Mouse (Mus musculus): ENCODE data around the gene Gadd45a.
A peak's percentile ranks its signal among the peaks of the same experiment; 100 is the strongest.
"Not testable (repeated sequence)": the region's sequence is repeated elsewhere in the genome, so short reads cannot be mapped to it uniquely, and the experiment has no call there.

Gadd45a gene

DNA sequence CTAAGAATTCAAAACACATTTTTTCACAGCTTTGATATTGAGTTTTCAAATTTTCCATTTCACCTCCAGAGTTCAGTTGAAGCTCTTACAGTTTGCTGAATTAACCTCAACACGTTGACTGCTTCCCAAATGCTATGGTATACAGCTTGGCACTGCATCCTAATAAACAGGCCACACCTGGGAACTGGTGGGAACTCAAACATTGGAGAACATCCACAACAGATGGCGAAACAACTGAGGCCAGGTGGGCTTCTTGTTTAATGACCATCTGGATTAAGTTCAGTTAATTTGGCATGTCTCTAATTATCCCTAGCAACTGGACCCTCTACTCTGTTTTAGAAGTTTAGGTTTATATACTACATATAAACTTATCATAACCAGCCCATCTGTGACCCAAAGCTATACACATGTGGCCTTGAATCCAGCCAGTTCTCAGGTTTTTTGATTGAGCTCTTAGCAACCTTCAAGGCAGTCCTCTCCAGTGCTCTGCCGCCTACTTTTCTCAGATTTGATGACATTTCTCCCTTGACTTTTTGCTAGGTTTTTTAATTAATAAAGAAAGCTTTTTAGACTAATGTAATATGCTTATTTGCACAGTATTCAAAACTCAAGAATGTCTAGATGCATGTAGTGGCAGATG is 10.9 kb upstream of the Gadd45a start:
- DNase-seq = no peak

DNA sequence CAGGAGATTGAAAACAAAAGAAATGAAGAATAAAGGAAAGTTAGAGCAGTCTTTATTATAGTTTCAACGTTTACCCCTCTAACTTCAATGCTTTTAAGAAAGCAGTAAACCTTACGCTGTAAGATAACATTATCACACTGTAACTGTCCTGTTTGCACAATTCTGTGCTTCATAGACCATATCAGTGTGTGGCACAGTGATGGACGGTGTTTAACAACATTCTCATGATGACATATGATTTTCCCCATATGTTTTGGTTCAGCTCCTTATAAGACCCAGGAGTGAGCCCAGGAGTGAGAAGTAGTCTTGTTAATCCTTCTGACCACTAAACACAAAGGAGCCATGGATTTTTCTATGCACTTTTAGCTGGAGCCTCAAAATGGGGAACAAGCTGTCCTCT is 9.7 kb upstream of the Gadd45a start:
- DNase-seq = no peak

DNA sequence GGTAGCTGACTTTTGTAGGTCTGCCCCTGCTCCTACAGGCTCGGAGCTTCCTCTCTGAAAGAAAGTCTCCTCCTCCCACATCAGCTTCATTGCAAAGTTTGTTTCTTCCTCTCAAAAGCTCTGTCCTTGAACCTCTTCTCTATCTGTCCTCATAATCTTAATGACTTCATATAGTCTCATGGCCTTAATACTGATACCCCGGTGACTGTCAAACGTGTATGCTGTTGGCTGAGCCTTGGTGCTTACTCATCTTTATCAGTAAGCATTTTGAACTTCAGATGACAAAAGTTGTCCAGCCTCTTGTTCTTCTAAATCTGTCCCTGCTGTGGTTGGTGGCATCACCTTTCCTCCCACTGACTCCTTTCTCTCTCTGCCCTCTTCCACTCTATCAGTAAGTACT is 8.2 kb upstream of the Gadd45a start:
- no peak for DNase-seq

DNA sequence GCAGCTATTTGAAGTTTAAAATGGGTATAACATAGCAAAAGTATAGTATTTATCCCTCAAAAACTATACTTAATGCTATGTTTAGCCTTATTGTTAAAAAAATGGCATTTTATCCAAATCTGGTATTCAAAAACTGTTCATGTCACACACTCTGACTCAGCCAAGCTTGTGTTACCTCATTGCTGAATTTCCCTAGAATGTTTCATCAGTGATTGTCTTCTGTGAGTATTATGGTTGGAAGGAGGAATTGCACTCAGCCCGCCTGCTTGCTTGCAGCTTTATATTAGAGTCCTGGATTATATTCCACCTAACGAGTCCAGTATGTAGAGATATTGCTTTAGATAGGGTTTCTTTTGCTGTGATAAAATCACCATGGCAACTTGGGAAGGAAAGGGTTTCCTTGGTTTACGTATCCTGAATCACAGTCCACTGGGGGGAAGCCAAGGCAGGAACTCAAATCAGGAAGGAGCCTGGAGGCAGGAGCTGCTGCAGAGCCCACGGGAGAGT is 3.7 kb upstream of the Gadd45a start:
- no peak for DNase-seq

DNA sequence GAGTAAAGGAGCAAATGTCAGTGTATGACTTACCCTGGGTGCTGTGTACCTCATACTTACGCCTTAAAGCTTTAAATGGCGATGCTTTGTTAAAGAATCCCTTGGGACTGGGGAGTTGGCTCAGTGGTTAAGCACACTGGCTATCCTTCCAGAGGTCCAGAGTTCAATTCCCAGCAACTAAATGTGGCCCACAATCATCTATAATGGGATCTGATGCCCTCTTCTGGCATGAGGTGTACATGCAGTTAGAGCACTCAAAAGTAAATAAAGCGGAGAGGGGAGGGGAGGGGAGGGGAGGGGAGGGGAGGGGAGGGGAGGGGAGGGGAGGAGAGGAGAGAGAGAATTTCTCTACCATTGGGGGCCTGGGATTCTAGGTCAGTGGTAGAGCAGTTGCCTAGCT is 1.7 kb upstream of the Gadd45a start:
- DNase-seq = no peak

DNA sequence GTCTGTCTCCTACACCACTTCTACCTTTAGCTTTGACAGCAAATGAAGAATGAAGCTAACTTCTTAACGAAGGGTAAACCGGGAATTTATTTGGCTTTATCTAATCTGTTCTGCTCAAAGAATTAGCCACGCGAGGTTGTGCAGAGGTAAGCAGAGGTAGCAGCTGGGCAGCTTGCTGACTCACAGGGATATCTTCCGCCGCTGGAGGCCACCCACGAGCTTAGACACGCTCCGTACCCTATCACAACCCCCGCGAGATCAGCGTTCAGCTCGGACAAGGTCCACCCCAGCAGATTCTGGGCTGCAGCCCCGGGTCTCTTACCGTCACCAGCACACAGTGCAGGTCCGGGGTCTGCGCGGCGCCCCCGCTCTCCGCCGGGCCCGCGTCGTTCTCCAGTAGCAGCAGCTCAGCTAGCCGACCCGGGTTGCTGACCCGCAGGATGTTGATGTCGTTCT is 873 bp downstream of the Gadd45a start:
- DNase-seq = peak; percentile 69

DNA sequence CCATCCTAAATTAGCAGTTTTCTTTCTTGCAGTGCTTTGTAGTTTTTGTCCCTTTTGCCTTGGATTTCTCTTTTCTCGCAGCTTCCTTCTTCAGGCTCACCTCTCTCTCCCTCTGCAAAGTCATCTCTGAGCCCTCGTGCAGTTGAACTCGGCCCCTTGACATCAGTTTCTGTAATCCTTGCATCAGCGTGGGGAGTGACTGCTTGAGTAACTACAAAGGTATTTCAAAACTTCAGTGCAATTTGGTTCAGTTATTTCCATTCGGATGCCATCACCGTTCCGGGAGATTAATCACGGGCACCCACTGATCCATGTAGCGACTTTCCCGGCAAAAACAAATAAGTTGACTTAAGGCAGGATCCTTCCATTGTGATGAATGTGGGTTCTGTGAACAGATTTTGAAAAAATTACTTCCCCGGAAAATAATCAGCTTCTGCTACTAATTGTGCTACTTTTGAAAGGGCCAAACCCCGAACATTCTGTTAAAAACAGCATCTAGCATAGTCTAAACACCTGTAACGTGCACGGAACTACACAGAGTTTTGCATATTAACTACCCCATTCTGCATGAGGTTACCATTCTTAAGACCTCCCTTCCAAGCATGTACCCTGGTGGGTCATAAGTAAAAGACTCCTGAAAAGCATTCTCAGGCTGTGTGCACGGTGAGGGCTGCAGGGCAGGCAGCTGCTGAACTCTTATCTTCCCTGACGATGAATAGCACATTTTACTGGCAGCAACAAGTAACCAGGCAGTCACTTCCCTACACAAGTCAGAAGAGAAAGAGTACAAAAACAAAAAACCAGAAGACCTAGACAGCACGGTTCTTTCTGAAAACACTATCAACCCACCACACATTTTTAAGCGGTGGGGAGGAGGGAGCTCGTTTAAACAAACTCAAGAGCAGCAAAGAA is 1.6 kb downstream of the Gadd45a start:
- no peak for DNase-seq

DNA sequence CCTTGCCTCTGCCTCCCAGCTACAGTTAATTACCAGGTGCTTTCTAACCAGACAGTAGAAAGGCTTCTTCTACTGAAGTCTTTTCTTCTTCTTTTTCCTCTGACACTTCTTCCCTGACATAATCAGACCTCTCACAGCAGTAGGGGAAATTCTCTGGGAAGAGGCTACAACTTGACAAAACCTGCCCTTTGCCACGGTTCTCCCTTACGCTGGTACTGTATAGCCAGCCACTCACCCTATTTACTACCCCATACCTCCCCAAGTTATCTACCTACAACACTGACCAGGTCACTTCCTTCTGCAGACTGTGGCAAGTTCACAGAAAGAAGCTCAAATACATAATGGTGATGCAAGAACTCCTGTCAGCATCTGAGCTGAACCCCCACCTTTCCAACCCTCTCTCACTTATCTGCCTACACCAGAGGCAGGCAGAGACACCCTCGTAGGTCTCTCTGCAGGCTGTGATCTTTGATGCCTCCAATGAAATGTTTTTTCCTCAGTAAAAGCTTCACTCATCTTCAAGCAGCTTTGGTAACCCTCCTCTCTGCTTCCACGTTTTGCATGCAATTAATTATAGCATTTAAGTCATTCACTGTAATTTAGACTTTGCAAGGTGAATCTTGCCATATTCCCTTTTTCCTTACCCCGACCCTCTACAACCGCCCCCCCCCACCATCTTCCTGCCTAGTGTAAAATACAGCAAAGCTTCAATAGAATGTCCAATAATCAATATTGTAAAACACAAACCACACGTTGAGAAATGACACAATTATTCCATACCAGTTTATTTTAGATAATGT is 2.7 kb downstream of the Gadd45a start:
- DNase-seq = no peak

DNA sequence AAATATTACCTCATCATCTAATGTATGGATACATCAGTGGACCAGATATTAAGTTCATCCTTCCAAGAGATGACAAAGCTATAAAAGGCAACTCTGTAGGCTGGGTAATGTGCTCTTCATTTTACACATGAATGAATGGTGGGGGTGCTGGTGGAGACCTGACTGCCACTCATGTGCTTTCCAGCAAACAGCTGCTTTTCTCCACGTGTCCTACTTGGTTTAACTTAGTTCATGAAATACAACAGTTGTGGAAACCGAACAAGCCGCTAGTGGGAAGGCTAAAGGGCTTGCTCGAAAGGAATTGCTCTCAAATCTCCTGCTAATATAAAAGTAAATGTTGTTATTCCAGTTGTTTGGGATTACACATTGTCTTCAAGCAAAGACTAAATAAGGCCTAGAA is 3.7 kb downstream of the Gadd45a start:
- no peak for DNase-seq

DNA sequence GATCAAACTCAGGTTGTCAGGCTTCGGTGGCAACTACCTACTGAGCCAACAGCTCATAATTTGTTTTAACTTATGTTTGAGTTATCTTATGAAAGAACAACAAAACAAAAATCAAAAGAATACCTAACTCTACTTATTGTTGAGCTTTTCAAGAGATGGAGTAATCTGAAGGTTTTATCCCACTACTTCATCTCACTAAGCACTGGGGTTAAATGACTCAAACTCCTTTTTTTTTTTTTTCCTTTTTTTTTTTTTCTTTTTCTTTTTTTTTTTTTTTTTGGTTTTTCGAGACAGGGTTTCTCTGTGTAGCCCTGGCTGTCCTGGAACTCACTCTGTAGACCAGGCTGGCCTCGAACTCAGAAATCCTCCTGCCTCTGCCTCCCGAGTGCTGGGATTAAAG is 4.3 kb downstream of the Gadd45a start:
- not testable (repeated sequence) for DNase-seq

DNA sequence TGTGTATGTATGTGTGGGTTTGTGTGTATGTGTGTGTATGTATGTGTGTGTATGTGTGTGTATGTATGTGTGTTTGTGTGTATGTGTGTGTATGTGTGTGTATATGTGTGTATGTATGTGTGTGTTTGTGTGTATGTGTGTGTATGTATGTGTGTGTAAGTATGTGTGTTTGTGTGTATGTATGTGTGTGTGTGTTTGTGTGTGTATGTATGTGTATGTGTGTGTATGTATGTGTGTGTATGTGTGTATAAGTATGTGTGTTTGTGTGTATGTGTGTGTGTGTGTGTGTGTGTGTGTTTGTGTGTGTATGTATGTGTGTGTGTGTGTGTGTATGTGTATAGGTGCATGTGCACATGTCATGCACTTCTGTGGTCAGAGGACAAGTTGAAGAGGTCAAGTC is 4.7 kb downstream of the Gadd45a start:
- not testable (repeated sequence) for DNase-seq

DNA sequence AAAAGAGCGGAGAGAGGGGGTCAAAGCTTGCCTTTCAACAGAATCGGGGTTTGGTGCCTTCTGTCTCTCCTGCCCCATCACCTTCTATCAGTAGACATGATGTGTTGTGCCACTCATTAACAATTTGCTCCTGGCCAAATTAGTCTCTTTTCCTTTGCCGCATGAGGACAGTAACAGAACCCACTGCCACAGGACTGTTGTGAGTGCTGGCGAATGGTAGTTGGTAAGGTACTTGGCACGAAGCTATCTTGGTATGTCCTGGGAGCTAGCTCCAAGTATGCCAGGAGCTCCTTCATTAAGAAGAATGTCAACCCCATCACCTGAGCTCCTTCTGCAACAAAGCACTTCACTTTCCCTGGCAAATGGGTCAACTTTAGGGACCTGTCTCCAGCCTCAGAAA is 6.4 kb downstream of the Gadd45a start:
- no peak for DNase-seq

DNA sequence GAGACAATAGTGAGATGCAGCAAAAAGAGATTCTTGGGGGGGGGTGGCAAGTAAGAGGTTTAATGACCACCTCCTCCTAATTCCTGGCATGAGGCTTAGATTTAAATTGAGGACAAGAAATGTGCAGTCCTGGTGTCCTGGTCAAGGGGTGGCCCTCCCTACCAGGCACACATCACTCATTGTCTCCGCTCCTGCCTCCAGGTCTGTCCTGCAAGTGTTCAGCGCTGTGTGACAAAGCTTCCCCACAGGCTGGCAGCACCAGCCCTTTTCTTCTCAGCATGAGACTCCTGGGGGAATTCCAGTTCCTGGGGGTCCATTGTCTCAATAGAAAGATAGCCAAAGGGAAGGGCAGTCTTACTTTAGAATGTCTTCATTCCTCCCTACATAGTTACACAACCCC is 6.8 kb downstream of the Gadd45a start:
- no peak for DNase-seq

DNA sequence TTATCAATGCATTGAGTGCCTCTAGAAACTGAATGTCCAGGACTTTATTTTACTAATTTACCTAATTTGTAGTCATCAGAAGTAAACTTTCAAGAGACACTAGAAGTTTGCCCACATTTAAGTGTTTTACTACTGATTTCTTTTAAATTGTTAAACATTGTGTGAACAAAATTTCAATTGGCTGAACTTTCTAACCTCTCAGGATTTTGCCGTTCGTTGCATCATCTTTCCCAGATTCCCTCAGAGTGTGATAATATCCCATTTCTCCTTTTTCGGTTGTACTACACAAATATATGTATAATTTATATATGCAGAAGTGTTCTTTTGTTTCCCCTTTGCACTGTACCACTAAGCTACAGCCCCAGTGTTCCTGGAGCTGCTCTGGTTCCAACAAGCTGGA is 7.3 kb downstream of the Gadd45a start:
- no peak for DNase-seq

DNA sequence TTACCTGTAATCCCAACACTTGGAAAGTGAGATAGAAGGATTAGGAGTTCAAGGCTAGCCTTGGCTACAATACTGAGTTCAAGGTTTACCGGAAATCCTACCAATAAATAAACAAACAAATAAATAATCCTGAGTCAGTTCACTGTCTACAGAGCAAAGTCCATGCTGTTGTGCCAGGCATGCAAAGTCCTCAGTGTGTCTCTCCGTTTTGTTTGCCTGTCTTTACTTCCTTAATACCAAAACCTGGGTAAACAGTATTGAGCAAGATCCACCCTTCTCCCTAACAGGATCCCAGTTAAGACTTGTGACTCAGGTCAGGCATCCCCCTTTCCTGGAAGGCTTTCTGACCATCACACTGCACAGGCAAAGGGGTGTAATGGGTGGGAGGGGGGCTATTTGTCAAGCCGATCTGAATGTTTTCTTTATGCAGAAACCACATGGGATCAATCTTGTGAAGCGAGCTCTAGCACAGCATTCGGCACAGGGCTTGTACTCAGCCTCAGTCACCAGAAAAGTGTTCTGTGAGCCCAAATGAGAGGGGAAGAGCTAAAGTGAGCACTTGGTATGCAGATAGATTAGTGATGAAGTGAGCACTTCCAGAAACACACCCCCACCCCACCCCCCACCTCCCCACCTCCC is 7.8 kb downstream of the Gadd45a start:
- no peak for DNase-seq

DNA sequence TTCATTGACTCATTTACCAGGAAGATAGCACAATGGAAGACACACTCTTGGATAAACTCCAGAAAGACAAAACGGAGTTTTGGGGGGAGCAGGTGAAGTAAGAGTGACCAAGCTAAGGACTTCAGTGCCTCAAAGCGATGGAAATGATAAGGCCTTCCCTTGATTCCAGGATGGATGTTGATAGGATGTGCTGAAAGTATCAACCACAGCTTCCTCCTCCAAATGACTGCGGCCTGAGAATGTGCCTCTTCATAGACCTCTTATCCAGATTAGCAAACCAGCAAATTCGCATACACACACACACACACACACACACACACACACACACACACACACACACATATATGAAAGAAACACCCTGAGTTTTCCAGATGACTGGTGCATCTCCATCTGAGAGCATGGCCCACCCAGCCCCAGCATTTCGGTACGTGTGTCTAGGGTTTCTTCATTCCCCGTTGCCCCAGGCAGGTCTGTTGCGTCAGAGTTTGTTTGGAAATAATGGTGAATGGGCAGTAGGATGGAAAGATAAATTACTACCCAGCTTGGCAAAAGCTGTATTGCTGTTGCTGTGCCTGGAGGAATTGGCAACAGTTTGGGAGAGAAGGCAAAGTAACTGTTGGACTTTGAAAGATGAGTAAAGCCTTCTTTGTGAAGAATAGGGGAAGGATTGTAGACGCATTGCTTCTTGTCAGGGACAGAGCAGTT is 9.7 kb downstream of the Gadd45a start:
- no peak for DNase-seq

DNA sequence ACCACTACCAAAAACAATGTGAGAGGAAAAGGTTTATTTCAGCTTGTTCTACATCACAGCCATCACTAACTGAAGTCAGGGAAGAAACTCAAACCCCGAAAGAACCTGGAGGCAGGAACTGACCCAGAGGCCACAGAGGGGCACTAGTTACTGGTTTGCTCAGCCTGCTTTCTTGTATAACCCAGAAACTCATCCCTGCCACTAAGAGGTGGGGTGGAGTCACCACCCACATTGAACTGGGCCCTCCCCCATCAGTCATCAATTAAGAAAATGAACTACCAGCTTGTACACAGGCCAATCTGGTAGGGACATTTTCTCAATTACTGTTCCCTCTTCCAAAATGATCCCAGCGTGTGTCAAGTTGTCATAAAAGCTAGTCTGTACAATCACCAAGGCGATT is 10.6 kb downstream of the Gadd45a start:
- DNase-seq = no peak

DNA sequence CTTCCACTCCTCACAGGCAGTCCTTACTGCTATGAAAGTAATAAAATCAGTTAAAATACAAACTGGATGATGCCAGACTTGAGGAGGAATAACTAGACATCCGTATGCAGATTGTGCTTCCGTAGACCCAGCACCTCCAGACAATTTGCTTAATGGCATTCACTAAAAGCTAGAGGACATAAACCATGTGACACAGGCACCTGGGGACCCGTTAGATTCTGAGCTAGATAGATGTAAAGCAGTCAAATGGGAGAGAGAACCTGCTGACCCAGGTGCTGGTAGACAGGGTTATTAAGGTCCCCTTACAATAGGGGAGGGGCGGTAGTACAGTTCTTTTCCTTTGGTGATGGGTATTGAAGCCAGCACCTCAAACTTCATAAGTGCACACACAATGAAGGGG is 13.5 kb downstream of the Gadd45a start:
- DNase-seq = no peak

DNA sequence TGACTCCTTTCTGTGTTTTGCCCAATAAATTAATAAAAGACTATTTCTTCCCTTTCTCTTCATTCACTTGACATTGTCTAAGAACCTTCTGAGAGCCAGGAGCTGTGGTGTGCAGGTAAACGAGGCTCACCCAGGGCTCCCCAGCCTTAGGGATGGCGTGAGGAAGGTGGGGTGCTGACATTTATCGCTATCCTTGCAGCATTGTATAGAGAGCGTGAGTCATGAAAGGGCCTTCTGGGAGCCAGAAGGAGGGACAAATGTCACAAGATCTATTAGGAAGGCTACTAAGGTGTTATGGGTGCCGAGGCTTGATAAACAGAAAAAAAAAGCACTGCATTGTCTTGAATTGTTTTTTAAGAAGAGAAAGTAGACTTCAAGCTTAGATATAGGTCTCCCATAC is 15.9 kb downstream of the Gadd45a start:
- DNase-seq = no peak

DNA sequence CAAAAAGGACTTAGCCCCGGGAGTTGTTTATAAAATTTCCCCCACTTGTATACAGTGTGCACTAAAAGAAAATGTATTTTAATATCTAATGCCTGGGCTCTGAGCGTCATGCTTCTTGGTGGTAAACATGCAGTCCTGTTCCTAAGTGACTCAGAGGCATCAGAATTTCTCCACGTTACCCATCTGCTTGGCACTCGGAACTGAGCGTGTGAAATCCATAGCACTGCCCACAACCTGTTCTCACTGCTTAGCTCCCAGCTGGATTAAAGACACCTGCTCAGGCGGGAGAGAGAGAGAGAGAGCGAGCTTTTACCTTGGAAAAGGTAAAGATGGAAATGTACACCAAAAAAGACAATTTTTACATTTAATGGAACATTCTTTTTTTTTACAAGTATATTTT is 18.3 kb downstream of the Gadd45a start:
- DNase-seq = not testable (repeated sequence)

DNA sequence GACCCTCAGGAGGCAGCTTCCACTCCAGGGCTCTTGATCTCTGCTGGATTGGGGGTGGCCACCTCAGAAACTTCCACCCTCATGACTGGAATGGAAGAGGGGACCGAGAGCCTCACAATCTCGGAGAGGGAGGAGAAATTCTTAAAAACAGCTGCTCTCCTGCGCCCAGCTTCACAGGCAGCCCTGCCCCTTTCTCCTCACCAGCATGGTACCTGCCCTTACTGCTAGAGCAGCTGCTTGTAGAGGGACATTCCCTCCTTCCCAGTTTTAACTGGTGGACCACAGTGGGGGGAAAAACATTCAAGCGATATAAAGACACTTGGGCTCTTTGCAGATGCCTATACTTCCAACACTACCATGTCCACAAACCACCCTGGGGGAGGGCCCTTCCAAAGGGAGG is 18.9 kb downstream of the Gadd45a start:
- DNase-seq = no peak

DNA sequence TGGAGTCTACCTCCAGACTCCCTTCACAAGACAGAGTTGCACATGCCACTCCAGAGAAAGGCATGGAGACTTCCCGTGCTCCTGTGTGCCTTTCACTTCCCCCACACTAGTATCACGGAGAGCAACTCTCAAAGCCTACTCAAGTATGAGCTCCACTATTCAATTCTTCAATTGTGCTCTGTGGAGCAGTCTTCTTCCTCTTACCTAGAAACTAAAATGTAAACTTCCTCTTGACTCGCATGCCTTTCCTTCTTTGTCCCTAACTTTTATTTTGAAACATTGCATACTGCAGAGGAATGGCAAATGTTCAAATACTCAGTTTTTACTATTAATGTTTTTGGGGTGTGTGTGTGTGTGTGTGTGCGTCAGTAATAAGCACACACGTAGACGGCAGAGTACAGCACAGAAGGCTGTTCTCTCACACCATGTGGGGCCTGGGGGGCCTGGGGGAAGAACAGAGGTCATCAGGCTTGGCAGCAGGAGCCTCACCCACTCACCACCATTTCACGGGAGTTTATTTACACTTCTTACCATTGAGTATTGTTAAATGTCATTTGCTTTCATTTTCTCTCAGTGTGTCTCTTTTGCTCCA is 20.6 kb downstream of the Gadd45a start:
- no peak for DNase-seq

Measured in right cerebral cortex, postnatal 4 days (tissue).